Mouse (Mus musculus) kidney, adult 18-20 months (tissue): ENCODE measurements around the gene Hdac10.

Experiments
- DNase-seq: peaks from one replicate; pipeline ENCODE4 v3.0.0; 2021

Gene Hdac10

DNA sequence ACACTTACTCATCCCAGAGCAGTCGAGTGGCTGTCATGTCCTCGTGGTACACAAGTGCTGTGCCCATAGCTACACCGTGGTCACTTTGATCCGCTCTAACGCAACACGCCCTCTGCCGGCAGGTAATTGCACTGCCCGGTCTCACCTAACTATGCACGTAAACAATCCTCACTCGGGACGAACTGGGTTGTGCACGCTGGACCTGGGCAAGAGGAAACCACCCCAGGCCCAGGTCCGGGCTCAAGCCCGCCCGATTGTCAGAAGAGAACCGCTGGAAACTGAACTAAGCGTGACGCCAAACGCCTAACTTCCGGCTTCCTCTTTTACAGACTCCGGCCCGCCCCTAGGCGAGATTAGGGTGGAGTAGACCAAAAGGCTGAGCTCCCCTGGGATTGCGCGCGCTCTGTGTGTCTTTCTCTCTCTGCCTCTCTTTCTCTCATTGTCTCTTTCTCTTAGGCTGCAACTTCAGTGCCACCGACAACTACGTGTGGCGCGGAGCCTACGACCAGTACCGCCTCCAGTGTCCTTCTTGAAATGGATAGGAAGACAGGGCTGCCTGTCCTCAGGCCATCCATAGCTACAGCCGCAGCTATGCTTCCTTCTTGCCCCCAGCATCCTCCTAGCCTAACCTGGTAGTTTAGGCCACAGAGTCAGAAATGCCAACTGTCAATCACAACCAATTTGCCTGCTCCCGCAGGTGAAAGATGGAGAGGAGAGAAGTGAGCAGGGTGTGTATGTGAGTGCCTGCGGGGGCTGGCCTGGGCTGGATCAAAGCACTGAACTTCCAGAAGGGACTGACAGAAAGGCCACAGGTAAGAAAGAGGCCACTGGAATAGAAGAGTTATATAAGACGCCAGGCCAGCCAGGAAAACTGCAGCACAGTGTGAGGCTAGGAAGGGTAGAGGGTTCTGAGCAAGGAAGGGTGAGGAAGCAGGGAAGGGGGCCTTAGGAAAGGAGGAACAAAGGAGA is at the start of gene Hdac10:
Gene Hdac10, minus strand, starts transcription at position 319 of the 969 bp plus-strand sequence.
- DNase-seq = peak; percentile 94

DNA sequence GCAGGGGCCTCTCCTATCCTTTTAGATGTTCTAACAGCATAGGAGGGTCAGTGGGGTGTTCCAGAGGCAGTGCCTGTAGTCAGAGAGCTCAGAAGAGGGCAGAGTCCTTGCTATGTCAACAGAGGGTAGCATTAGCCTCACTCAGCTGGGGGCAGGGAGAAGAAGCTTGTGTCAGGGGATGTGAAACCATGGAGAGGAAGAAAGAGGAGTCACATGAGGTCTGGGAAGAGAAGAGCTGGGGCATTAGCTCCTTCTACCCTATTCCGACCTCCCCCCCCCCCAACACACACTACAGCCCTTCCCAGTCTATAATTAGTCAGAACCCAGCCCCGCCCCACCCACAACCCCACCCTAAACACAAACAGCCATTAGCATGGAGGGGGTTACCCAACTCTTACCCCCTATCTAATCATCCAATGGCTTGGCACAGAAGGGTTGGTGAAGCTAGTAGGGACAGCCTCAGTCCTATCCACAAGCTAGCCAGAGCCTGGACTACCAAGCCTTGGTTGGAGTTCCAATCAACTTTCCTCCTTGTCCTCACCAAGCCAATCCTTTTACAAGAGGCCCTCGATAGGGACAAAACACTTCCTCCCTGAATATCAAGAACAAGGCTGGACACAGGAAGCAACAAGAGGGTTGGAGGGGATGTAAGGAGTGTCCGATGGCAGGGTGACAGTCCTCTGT is 49.2 kb upstream of the Hdac10 start:
- no peak for DNase-seq

DNA sequence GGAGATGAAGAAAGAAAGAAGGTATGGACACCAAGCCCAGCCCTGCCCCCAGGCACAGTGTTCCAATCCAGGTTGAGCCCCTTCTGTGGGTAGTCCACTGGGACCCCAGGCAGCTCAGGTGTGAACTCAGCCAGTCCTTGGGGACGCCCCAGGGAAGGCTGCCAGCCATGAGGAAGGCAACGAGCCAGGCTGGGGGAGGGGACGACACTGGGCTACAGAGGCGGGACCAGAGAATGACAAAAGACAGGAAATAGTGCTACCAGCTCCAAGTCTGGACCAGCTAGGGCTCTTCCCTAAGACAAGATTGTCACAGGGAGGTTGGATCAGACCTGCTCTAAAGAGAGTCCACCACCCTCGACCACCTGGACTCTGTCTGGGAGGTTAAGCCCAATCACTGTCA is 48.6 kb upstream of the Hdac10 start:
- DNase-seq = peak; percentile 96

DNA sequence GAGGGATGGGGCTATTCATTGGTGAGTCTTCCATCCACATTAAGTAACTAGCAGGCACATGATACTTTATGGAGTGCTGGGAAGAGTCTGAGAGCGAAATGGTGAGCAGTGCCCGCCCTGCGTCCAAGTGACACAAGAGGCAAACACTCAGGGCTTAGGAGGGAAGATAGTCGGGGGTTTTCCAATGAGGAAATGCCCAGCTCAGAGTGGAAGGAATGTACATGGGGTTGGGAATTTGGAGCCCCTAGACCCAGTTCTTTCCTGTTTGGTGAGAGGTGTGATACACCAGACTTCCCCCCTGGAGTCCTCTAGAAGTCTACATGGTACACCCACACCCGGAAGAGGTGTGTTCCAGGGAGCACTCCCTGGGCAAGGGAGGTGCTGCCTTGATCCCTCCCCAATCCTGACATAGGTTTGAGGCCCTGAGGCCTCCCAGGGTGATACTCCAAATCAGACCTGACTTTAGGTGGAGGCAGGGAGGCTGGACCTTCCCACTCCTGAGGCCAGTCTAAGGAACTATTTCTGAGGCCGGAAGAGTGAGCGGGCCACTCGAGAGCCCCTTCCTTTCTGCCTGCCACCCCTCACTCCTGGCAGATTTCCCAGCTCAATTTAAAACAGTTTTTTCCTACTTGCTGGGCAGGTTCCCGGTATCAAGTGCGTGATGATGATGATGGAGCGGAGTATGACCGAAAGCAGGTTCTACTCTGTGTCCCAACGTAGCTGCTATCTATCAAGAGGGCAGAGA is 47.1 kb upstream of the Hdac10 start:
- no peak for DNase-seq

DNA sequence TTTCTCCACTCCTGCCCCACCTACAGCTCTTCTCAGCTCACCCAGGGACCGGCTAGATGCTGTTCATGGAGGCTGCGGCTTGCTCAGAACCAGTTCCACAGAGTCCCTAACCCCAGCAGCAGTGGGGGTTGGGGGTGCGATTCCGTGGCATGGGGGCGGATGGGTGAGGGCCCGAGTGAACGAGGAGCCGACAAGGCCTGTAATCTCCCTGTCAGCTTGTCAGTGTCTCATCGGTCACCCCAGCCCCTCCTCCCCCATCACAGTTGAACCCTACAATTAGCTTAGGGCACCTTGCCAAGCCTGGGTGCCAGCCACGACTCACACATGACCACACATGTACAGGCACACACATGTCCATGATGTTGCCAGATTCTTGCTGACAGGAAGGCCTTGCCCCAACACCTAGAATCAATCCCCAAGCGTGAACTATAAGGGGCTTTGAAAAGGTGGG is 46.4 kb upstream of the Hdac10 start:
- peak; percentile 57 for DNase-seq

DNA sequence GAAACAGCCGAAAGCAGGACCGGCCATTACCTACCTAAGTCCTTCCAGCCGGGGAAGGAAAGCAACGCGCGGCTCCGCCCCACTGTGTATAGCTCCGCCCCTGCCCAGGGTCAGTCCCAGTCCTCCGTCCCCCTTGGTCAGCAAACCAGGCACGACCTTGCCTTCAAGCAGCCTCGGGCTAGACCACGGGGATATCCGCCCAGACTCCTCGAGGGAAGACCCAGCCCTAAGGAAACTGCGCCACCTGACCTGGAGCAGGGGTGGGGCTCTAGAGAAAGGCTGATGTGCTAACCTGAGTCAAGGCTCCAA is 45.4 kb upstream of the Hdac10 start:
- DNase-seq = peak; percentile 88

DNA sequence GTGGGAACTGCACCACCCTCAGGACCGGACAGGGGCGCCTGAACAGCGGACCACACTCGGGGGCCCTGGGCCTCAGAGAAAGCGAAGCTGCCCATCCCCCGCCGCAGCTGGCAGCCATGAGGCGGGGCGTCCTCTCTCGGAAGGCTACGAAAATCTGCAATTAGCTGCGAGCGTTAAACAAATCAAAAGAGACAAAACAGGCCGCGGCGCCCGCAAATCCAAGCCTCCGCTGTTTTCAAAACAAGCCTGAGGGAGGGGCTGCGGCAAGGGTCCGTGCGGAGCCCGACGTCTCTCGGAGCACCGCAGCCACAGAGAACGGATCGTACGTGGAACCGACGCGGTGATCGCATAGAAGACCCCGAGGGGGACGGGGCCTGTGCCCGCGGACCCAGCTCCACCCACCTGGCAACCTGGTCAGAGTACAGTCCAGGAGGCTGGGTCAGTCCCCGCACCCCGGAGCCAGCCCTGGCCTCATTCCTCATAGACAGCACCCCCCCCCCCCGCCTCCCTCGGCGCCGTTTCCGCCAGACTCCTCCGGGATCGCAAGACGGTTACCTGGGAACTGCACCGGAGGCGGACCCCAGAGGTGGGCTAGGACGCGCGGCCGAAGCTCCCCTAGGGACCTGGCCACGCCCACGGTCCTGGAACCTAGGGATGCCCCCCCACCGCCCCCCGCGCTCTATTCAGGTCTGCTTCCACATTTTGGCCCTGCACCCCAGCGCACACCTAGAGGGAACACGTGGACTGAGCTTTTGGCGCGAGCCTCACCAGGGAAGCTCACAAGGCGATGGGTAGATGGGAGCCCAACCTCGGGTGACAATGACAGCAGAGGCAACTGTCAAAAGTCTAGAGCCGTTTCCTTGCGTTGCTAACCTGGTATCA is 44.8 kb upstream of the Hdac10 start:
- DNase-seq = peak; percentile 82

DNA sequence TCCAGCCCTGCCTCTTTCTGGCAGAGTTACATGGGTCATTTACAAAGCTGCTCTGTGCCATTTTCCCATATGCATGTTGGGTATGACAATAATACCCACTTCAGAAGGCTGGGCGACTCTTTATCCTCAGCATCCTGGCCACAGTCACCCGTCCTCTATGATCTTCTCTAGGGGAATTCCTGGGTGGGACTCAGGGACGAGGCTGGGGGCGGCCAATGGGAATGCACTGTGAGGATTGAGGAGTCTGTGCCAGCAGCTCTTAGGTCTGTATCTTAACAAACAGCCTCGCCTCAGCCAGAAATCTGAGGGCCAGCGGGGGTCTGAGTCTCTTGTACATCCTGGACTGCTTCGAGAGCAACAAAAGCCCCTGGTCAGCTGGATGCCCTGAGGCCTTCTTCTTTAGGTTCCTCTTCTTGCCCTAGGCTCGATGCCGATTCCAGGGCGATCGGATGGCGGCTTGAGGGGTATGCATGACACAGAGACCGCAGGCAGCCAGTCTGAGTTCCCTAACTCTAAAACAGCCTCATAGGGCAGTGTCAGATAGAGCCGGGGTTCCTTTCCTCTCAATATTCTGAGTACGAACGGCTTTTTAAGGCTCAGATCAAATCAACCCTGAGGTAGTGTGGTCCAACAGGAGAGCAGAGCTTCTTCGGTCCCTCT is 43.9 kb upstream of the Hdac10 start:
- no peak for DNase-seq

DNA sequence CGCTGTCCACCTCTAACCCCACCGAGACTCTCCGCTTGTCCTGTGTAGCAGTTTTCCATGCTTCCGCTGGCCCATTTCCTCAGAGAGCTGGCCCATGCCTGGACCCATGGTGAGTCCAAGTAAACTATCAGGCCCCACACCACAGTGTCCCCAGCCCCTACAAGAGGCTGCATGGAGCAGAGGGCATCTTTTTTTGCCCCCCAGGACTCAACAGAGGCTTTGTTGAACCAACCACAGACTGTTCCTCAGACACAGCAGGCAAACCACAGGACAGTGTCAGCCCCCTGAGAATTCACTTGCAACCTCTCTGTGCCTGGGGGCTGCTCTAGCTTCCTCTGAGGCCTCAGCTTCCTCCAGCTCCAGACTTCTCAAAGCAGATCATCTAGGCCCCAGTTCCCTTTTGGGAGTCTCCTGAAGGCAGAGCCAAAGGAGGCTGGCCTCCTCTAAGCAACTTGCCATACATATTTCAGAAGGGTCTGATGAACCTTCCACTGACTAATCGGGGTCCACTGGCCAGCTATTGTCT is 43.1 kb upstream of the Hdac10 start:
- DNase-seq = no peak

DNA sequence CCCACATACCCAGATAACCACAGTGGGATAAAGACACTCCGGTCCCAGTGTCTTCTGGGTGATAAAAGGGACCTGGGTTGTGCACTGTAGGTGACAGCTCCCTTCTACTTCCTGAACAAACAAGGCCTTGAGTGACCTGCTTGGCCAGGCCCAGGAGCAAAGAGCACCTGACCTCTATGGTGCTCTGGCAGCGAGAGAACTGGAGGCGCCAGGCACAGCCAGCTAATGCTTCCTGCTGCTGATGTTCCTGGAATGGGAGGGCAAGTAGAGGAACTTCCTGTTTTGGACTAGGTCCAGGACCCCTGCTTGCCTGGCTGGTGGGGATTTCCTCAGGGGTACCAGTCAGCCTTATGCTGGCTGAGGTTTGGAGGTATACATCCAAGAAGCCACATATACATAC is 41.6 kb upstream of the Hdac10 start:
- peak; percentile 72 for DNase-seq

DNA sequence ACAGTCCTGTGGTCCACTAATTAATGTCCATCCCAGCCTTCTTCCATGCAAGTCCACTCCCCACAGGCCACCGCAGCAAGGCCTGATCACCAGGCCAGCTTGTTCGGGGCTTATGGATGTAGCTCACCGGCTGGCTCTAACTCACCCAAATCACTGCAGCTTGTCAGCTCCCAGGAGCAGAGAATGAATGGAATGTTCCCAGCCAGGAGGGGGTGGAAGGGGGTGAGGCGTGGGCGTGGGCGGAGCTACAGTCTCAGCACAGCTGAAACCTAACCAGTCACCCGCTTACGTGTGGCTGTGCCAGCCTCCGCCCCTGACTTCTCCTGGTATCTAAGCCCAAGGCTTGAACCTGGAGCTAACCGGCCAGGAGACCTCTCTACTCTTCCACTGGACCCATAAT is 40.9 kb upstream of the Hdac10 start:
- DNase-seq = peak; percentile 94

DNA sequence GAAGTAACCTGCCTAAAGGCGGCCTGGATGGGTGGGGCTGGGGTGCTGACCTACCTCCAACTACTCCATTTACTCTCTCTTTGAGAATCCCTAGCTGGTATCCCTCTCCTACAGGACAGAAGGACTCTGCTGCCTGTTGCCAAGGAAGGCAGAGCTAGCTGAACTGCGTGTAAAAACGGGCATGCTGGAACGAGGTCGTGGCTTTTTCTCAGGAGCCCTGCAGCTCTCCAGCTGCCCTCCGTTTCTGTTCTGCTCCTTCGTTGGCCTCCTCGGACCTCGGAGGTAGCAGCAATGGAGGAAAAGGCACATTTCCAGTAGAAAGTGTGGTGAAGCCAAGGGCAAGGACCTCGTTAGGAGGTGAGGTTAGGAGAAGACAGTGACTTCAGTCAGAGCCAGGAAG is 40.4 kb upstream of the Hdac10 start:
- no peak for DNase-seq

DNA sequence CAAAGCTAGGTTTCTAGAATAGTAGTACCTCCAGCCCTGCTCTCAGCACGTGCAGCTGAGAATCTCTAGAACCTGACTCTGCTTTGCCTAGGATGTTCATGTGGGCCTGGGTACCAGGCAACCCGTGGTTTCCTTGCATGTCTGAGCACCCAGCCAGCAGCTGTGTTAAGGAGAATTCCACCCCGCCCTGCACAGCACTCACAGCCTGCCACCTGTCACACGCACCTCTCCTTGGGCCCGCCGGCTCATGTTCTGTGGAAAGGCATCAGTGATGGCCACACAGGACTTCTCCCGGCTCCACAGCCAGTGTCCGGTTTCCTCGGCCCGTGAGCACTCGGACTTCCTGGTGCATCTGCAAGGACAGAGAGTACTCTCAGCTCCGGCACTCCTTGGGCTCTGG is 37.0 kb upstream of the Hdac10 start:
- DNase-seq = no peak

DNA sequence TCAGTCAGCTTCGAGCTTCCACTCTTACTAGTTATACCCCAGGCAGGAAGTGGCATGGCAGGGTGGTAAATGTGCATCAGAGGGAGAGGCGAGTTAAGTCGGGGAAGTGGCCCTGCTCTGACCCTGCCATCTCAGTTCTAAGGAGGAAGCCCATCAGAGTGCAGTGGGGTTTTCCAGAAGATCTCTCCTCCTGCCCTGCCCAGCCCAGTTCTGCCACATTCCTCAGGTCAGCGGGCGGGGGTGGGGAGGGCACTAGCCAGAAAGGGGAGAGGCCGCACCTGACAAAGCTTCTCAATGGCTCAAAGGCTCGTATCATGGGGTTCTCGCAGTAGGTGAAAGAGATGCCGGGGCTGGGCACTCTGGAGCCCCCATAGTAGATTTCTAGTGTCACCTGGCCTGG is 32.9 kb upstream of the Hdac10 start:
- no peak for DNase-seq

DNA sequence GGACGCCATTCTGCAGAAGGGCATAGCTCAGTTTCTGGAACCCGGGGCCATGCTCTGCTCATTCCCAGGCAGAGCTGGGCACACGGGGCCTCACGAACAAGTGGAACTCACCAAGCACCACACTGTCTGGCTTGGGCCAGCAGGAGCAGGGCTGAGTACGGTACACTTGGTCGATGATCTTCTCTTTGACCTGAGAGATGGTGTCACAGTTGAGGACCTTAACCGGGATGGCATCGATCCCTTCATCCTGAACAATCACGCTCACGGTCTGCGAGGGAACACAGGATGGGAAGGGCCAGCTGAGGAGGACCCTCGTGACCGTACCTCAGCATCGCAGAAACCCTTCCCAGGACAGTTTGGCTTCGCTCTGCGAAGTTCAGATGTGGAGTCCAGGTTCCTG is 30.0 kb upstream of the Hdac10 start:
- no peak for DNase-seq

DNA sequence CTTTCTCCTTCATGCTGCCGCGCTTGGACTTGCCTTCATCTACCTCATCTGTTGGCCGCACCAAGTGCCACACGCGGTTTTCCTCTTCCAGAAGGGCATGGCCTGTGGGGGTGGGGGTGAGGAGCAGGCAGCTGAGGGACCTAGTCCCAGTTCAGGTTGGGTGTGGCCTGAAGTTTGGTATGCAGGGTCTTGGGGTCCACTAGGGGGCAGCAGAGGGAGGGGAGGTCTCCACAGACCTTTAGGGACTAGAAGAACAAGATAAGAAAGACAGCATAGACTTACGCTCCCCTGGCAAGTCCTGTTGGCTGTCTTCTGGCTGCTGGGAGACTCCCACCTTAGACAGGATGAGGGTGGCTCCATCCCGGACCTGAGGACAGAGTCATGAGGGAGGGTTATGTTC is 29.5 kb upstream of the Hdac10 start:
- peak; percentile 77 for DNase-seq

DNA sequence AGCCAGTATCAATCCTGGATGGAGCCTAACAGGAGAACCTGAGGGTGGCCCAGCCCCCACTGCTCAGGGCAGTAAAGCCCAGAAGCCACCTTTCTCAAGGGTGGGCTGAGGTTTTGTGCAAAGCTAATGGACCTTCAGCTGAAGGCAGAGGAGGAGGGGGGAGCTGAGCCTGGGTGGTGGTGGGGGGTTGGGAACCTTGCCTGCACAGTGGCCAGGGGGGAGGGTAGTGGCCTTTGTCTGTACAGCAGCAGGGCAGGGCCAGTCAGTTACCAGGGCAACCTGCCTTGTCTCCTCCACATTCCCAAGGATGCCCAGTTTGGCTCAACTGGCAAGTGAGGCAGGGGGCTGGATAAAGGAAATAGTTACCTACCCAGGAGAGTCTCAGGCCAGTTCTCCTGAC is 23.8 kb upstream of the Hdac10 start:
- DNase-seq = no peak

DNA sequence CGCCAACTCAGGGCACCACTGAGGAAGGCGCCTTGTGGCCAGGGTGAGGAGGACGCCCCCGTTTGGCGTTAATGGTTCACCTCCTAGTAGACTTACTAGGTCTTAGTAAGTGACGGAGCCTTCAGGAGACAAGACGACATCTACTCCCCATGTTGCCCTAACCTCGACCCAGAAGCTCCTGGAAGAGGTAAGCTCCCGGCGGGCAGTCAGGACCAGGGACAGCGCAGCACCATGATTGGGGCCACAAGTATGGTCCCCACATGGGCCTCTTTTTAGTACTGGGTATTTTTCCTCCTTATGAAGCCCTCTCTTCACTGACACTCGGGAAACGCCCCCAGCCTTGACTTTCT is 21.5 kb upstream of the Hdac10 start:
- peak; percentile 40 for DNase-seq

DNA sequence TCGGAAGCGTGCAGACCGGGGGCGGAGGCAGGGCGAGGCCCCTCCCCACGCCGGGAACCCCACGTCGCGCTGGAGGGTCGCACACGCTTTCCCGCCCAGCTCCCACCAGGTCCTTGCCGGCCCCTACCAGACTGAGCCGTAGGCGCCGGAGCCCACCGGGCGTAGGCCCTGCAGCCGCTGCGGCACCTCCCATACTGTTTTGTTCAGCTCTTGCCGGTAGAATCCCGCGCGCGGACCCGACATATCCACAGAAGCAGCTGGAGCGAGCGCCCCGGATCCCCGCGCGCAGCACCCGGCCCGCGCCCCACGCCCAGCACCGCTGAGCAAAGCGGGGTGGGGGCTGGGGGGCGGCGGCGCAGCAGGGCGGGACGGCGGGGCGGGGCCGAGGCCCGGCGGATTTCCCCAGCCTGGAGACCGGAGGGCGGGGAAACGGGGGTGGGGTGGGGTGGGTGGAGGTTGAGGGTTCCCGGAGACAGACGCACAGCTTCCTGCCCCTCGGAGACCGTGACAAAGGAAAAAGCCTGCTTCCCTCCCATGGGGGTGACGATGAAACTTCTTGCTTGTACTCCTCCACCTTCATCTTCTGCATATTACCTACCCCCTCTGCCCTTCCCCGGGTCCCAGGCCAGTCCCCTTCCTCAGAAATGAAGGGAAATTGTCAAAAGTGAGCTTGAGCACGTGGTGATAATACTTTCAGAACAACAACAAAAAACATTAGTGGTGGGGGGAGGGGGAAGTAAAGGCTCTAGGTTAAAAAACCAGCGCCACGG is 21.0 kb upstream of the Hdac10 start, which contains the start of gene Mapk11:
Gene Mapk11, minus strand, starts transcription at position 358 of the 770 bp plus-strand sequence.
- DNase-seq = peak; percentile 41

DNA sequence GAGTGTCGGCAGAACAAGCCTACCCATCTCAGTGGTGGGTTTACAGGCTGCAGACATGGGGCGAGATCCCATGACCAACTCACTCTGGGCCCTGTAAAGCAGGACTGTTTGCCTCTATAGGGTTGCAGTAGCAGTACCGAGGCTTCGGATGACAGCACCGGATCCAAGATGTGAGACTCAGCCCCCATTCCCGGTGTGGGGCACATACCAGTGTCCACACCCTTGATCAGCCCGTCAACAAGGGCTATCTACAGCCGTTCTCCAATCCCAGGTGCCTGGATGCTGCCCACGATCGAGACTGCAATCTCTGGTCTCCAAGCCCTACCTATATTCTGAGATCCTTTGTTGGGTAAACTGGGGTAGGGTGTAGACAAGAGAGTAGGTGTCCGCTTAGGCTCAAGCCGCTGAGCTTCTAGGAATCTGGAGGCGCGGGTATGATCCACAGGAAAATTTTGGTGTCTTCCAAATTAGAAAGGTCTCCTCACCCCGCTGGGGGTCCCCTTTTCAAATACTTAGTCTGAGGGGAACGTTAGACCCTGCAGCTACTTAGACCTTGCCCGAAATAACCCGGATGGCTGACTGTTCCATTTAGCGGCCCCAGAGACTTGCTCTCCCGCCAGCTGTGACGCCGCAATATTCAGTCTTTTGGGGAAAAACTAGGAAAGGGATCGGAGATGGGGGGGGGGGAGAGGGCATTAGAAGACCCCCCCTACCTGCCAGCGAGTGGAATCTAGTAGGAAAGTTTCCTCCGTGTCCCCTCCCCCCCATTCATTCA is 20.2 kb upstream of the Hdac10 start:
- DNase-seq = no peak
